Mouse (Mus musculus) retina, postnatal 7 days (tissue): ENCODE data around the gene Gm21954.
A peak's percentile ranks its signal among the peaks of the same experiment; 100 is the strongest.

Experiments
- DNase-seq: peaks from one replicate; pipeline ENCODE4 v3.0.0-alpha.2; 2012; ENCODE audit warnings: low read depth, low spot score

Gm21954 gene

GRCm38 (mm10) chr3:55472110-55472509 is at the start of gene Gm21954:
TSS of gene Gm21954 (minus strand) at chr3:55472210.
- no peak for DNase-seq

- no peak for DNase-seq
These were observed 49.8 kb upstream of the Gm21954 start for GRCm38 (mm10) chr3:55521776-55522175.

- peak; percentile 71 for DNase-seq
These were observed 48.5 kb upstream of the Gm21954 start for GRCm38 (mm10) chr3:55520240-55521180.

- no peak for DNase-seq
These were observed 45.5 kb upstream of the Gm21954 start for GRCm38 (mm10) chr3:55517454-55518014.

GRCm38 (mm10) chr3:55515966-55516365 is 44.0 kb upstream of the Gm21954 start:
- no peak for DNase-seq

- DNase-seq: no peak
These were observed 39.6 kb upstream of the Gm21954 start for GRCm38 (mm10) chr3:55511658-55512057.

GRCm38 (mm10) chr3:55510198-55510597 is 38.2 kb upstream of the Gm21954 start:
- DNase-seq: no peak

GRCm38 (mm10) chr3:55499298-55499697 is 27.3 kb upstream of the Gm21954 start:
- no peak for DNase-seq

GRCm38 (mm10) chr3:55496462-55496941 is 24.5 kb upstream of the Gm21954 start:
- no peak for DNase-seq

GRCm38 (mm10) chr3:55495866-55496265 is 23.9 kb upstream of the Gm21954 start:
- no peak for DNase-seq

GRCm38 (mm10) chr3:55495231-55495630 is 23.2 kb upstream of the Gm21954 start:
- DNase-seq: no peak

- DNase-seq: no peak
These were observed 22.3 kb upstream of the Gm21954 start for GRCm38 (mm10) chr3:55494348-55494747.

GRCm38 (mm10) chr3:55492021-55492420 is 20.0 kb upstream of the Gm21954 start:
- no peak for DNase-seq

- no peak for DNase-seq
These were observed 17.4 kb upstream of the Gm21954 start for GRCm38 (mm10) chr3:55489231-55489990.

- no peak for DNase-seq
These were observed 11.3 kb upstream of the Gm21954 start for GRCm38 (mm10) chr3:55483328-55483727.

GRCm38 (mm10) chr3:55481140-55481539 is 9.1 kb upstream of the Gm21954 start:
- DNase-seq: no peak

- no peak for DNase-seq
These were observed 7.3 kb upstream of the Gm21954 start for GRCm38 (mm10) chr3:55479306-55479705.

- DNase-seq: no peak
These were observed 4.7 kb upstream of the Gm21954 start for GRCm38 (mm10) chr3:55476694-55477093.

- DNase-seq: no peak
These were observed 1.1 kb upstream of the Gm21954 start for GRCm38 (mm10) chr3:55473146-55473545.

- no peak for DNase-seq
These were observed 5.7 kb downstream of the Gm21954 start for GRCm38 (mm10) chr3:55466348-55466747.

GRCm38 (mm10) chr3:55465785-55466184 is 6.2 kb downstream of the Gm21954 start:
- DNase-seq: no peak

GRCm38 (mm10) chr3:55464226-55464625 is 7.8 kb downstream of the Gm21954 start:
- no peak for DNase-seq
